Mouse (Mus musculus): ENCODE results near the gene Ddx5.

DNA sequence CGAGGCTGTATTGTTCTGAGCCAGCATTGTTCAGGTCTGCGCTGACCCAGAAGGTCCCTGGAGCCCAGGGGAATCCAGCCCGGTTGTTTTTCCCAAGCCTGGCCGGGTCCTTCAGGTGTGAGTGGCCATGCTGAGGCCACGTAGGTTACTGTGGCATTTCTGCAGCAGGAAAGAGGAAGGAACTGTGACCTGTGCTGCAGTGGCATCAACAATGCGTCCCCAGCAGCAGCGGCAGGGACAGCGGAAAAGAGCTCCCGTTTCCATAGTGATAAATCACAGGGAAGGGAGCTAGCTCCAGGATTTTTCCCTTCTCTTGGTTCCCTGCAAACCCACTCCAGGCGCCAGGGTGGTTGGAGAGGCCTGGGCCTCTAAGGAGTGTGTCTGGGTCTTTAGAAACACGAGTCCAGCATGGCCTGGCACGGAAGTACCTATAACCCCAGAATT, 51.8 kb downstream of the Ddx5 start:
- no peak for TF ChIP-seq EP300 (IDR thresholded peaks at IDR 0.05; ENCODE audit: low read depth)
- no peak for TF ChIP-seq CTCF (IDR thresholded peaks at IDR 0.05; ENCODE audit: low read depth)

Measured in heart, postnatal 0 days (tissue).